Mouse (Mus musculus) adrenal gland, postnatal 10 days (tissue): ENCODE data around the gene Carm1. TPM values are rescaled to one million over a fixed set of nuclear protein-coding genes. Genes with fewer than 3 reads are reported as not detected.

Experiments used
- DNase-seq: peaks from one replicate; pipeline ENCODE4 v3.0.0; 2021; ENCODE audit warnings: mixed read lengths
- microRNA-seq: library from miRNA; unstranded; fragments of <30 nt; microRNA quantifications from one replicate; pipeline ENCODE4 v1.2.0, GENCODE M21; 2021
- total RNA-seq, 2 experiments: library from RNA; stranded (reverse); gene quantifications; 2 replicates each; pipeline ENCODE4 v1.2.3; 2021

Carm1 gene
- total RNA-seq, 2 experiments from 2014 or later, result 45.1 to 65.4 TPM

DNA sequence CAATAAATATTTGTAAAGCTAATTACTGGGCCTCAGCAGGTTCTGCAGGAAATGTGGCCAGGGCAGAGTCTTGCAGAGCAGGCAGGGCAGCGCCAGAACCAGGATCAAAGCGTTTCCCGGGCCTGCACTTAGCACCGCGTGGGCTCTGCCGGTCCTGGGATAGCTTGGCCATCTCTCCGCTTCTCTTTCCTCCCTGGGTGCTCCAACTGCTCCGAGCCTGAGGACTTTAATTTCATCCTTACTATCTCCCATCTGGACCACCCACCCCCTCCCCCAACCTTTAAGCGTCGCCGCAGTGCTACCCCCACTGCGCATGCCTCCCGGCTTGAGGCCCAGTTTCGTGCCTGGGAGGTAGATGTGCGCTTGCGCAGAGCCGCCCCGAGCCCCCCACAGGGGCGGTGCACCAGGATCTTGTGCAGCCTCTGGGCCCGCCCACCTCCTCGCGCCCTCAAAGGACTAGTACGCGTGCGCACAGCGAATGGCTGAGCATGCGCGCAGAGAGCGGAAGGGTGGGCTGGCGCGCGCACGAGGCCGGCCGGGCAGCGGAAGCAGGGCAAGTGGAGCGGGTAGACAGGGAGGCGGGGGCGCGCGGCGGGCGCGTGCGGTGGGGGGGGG, 69.0 kb downstream of the Carm1 start, which contains the start of gene Smarca4:
Gene Smarca4 (plus strand): TSS at position 553 of the 615 bp plus-strand sequence.
- peak; percentile 100 for DNase-seq

DNA sequence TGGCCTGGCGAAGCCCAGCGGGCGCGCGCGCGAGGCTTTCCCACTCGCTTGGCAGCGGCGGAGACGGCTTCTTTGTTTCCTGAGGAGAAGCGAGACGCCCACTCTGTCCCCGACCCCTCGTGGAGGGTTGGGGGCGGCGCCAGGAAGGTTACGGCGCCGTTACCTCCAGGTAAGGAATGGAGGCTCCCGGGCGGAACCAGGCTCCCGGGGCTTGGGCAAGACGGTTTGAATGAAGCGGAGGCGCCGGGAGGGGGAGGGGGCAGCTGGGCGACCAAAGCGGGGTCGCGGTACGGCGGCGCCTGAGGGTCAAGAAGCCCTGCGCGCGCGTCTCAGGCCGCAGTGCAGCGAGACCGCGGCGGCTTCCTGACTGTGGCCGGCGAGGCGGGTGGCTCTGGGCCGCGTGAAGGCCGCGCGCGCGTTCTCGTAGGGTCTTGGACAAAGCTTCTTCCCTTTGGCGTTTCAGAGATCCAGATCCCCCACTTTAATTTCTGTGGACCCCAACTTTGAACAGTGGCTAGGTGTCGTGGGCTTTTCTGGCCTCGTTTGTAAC, 69.6 kb downstream of the Carm1 start:
- peak; percentile 92 for DNase-seq

DNA sequence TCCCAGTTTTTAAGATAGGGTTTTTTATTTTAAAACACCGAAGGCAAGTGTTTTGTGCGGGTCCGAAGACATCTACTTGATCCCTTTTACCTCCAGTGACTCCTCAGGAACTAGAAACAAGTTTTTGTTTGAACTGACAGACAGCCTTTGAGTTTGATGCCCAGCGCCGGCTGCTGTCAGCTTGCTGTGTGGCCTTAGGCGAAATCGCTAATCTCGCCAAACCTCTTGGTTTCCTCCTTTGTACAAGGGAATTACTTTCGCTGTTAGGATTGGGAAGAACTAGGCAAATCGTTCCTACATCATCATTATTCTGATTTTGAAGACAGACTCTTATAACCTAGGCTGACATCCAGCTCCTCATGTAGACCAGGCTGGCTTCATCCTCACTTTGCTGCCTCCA, 70.4 kb downstream of the Carm1 start:
- no peak for DNase-seq

DNA sequence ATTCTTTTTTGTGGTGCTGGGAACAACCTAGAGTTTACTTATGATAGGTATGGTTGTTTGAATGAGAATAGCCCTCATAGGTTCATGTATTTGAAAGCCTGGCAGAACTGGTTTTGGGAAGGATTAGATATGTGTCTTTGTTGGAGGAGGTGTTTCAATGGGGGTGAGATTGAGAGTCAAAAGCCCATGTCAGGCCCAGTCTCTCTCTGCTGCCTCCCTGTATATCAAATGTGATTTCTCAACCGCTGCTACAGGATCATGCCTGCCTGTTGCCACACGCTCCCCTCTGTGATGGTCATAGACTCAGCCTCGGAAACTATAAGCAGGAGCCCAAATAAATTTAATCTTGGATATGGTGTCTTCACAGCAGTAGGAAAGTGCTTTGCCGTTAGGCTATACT, 73.5 kb downstream of the Carm1 start:
- no peak for DNase-seq

DNA sequence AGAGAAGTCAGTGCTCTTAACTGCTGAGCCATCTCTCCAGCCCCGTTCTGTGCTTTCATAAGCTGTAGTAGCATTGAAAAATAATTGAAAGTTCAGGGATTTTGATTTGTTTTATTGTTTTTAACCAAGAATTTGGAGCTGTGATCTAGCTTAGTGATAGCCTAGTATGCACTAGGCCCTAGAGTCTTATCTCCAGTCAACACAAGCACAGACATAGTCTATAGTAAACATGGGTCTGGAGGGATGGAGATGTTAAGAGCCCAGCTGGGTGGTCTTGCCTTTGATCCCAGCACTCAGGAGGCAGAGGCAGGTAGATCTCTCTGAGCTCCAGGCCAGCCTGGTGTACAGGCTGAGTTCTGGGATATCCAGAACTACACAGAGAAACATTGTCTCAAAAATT, 76.0 kb downstream of the Carm1 start:
- DNase-seq, result no peak

DNA sequence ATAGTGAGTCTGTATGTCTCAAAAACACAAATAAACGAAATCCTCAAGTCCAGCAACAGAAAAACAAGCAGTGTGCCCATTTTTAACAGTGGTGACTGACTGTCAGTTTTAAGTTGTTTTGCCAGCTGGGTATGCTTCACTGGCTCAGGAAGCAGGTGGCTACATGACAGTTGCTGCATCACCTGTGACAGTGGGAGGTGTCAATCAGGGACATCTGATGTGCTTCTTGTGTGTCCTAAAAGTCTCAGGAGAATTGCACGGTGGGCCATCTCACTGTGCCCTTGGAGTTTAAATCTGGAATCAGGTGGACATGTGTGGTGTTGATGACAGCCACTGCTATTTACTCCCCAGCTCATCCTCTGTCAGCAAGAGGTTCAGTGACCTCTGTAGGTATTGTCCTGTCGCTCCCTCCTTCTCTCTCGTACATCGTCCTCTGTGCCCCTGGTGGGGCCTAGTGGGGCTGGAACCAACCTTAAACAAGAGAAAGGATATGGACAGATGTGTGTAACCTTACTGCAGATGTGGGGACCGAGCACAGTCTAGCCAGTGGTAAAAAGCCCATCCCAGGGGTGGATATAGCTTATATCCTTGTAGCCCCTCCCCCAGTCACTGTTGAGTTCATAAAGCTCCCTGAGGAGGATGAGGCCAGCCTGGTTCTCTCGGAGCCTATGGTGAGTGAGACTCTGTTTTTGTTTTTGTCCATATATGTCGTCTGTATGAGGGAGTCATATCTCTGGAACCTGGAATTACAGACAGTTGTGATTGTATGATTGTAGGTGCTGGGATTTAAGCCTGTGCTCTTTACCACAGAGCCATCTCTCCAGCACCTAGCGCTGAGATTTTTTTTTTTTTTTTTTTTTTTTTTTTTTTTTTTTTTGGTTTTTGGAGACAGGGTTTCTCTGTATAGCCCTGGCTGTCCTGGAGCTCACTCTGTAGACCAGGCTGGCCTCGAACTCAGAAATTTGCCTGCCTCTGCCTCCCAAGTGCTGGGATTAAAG, 78.9 kb downstream of the Carm1 start:
- no peak for DNase-seq

DNA sequence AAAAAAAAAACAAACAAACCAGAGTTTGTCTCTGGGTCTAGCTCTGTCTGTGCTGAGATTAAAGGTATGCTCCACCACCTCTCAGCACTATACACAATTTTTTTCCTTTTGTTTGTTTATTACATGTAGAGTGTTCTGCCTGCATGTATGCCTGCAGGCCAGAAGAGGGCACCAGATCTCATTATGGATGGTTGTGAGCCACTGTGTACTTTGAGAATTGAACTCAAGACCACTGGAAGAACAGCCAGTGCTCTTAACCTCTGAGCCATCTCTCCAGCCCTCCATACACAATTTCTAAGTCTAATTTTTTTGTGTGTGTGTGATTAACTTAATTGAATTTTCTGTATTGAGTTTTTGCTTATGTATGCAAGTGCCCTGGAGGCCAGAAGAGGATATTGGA, 79.9 kb downstream of the Carm1 start:
- DNase-seq, result no peak

DNA sequence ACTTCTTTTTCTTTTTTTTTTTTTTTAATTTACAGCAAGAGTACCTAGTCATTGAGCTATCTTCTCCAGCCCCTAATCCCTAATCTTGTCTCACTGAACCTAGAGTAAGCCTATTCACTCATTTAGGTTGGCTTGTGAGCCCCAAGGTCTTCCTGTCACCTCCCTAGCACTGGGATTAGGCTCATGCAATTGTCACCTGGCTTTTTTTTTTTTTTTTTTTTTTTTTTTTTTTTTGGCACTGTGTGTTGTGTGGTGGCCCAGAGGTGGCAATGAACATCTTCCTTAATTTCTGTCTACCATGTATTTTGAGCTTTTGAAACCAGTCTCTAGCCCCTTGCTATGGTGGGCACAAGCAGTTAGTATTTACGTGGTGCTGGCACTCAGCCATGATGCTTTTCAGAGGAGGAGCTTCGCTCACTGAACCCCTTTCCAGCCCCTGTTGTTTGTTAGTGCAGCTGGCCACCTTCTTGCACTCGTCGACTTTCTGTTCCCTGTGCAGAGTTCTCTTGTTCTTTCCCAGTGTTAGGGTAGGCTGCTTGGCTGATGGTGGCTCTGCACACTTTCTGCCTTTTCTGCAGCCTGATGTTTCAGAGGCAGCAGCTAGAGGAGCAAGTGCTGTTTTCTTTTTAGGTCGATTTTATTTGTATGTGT, 80.6 kb downstream of the Carm1 start:
- no peak for DNase-seq

DNA sequence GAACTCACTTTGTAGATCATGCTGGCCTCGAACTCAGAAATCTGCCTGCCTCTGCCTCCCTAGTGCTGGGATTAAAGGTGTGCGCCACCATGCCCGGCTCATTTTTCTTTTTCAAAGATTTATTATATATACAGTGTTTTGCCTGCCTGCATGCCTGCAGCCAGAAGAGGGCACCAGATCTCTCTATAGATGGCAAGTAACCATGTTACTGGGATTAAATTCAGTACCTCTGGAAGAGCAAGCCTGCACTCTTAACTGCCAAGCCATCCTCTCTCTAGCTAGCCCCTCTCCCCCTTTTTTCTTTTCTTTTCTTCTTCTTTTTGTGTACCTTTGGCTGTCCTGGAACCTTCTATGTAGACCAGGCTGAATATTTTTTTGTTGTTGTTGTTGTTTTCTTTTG, 84.0 kb downstream of the Carm1 start:
- peak; percentile 59 for DNase-seq

DNA sequence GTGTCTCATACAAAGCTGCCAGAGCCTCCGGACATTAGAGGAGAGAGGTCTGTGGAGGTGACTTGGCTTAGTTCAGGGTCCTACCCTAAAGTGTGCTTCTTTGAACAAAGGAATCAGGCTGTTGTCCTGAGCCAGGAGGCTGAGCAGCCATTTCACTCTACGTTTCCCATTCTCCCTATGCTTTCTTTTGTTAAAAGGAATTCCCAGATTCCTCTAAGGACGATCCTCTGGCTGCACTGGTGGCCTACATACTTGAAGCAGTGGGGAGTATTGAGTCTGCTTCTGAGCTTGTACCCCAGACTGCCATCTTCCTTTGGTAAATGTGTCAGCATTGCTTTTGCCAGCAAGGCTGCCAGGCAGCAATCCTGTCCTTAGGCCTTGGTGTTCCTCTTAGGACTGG, 86.4 kb downstream of the Carm1 start:
- DNase-seq, result no peak

DNA sequence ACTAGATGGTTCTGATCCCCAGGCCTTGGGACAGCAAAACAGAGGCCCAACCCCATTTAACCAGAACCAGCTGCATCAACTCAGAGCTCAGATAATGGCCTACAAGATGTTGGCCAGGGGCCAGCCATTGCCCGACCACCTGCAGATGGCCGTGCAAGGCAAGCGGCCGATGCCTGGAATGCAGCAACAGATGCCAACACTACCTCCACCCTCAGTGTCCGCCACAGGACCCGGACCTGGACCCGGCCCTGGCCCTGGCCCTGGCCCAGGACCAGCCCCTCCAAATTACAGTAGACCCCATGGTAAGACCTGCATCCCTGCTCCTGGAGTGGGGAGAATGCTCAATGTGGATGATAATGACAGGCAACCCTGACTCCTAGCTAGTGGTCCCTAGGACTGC, 88.9 kb downstream of the Carm1 start:
- no peak for DNase-seq

DNA sequence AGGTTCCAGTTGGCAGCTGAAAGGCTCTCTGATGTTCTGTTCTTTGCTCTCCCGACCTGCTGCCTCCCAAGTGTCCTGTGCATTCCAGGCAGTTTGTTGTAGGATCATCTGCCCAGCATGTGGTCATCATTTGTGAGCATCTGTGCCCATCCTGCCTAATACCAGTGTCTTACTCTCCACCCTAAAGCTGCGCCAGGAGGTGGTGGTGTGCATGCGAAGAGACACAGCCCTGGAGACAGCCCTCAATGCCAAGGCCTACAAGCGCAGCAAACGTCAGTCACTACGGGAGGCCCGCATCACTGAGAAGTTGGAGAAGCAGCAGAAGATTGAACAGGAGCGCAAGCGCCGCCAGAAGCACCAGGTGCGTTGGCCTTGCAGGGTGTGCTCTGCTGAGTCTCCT, 92.3 kb downstream of the Carm1 start:
- DNase-seq, result no peak

Small RNA genes within 50 kb of the gene (microRNA-seq; reads per million reads assigned to microRNA genes)
- gene Mir1946b, result not detected

Other genes starting within 250 kb of the Carm1 start
- under 1 TPM in 1 of 2 experiments, not detected in 1; 0.15 TPM for gene Ap1m2, start 234.6 kb upstream of the Carm1 start, total RNA-seq
- 10 to 100 TPM; 48.3 to 63.4 TPM for gene Slc44a2, start 226.2 kb upstream of the Carm1 start, total RNA-seq
- 10 to 100 TPM; 54.4 to 67.4 TPM for gene Ilf3, start 179.0 kb upstream of the Carm1 start, total RNA-seq
- gene Qtrt1, start 135.1 kb upstream of the Carm1 start, total RNA-seq, result 10 to 100 TPM; 14.8 to 21.1 TPM
- 10 to 100 TPM; 79.1 to 94.7 TPM for gene Dnm2, start 122.0 kb upstream of the Carm1 start, total RNA-seq
- gene Tmed1, start 36.6 kb upstream of the Carm1 start, total RNA-seq, result 10 to 100 TPM; 30.3 to 30.4 TPM
- 1 to 10 TPM; 4.2 to 4.7 TPM for gene AB124611, start 20.7 kb upstream of the Carm1 start, total RNA-seq
- gene Timm29, start 45.8 kb downstream of the Carm1 start, total RNA-seq, result 10 to 100 TPM; 46.3 to 48.3 TPM
- 10 to 100 TPM; 22.9 to 25.1 TPM for gene Yipf2, start 45.9 kb downstream of the Carm1 start, total RNA-seq
- gene Smarca4, start 69.3 kb downstream of the Carm1 start, total RNA-seq, result 10 to 100 TPM; 58.7 to 64.8 TPM
- 10 to 100 TPM; 21.6 to 41.6 TPM for gene Ldlr, start 176.6 kb downstream of the Carm1 start, total RNA-seq
- gene Spc24, start 213.4 kb downstream of the Carm1 start, total RNA-seq, result 10 to 100 TPM; 12.6 to 14.3 TPM